Mouse (Mus musculus): ENCODE results near the gene Dpep3. TPM values are rescaled to one million over a fixed set of nuclear protein-coding genes. Genes with fewer than 3 reads are reported as not detected.
"Not testable (repeated sequence)": the region's sequence is repeated elsewhere in the genome, so short reads cannot be mapped to it uniquely, and the experiment has no call there.

Dpep3 gene
- not detected for total RNA-seq (2021)
- long read RNA-seq: 0 reads

GRCm38 (mm10) chr8:105979325-105979724 lies at the start of gene Dpep3:
Gene Dpep3, minus strand, starts transcription at chr8:105979429.
- no peak for DNase-seq (ENCODE audit: low spot score in 2 of 2)

DNA sequence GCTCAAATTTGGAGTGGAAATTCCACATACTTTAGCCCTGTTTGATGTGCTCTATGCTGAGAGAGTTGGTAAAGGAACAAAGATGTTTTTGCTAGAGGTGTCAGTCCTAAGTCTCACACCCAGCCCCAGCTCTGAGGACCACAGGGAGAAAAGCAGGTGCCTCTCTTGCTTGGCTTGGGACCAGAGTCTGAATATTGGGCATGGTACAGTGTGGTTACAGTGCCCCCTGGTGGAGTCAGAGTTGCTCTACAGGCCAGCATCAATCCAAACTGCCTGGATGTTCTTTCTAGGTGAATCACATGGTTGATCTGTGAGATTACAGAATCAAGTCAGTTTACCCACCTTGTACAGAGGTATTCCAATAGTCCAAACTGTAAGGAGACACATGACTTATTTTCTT lies 43.3 kb upstream of the Dpep3 start:
- DNase-seq (ENCODE audit: low spot score in 2 of 2): peak; percentile 53 to 89

GRCm38 (mm10) chr8:106018039-106018438 lies 38.8 kb upstream of the Dpep3 start:
- DNase-seq (ENCODE audit: low spot score in 2 of 2): no peak

DNA sequence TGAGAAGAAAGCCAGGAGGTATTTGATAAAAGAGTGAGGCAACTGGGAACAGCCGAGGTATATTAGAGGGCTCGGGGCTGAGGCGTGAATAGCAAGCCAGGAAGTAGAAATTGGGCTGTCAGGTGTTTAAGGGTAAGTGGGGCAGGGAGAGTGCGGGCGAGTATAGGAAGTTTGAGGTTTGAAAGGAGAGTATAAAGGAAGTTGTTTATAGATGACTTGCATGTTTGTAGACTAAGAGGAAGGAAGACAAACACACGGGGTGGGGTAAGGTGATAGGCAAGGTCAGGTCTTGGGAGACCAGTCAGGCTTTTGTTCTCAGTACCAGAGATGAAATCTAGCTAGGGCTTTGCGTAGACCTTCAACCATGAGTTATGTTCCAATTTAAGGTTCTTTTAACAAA lies 37.9 kb upstream of the Dpep3 start:
- no peak for DNase-seq (ENCODE audit: low spot score in 2 of 2)

GRCm38 (mm10) chr8:106016284-106016683 lies 37.1 kb upstream of the Dpep3 start:
- DNase-seq (ENCODE audit: low spot score in 2 of 2): no peak

DNA sequence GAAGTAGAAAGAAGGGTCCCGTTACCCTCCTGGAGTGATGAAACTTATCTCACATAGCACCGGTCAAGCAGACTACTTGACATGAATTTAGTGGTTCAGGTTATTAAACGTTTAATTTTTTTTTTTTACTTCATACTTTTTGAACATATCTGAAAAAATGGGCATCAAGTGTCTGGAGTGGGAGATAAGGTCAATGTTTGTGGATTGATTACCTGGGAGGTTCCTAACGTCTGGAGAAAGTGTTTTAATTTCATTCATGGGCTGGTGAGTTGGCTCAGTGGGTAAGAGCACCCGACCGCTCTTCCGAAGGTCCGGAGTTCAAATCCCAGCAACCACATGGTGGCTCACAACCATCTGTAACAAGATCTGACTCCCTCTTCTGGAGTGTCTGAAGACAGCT lies 33.0 kb upstream of the Dpep3 start:
- not testable (repeated sequence) for DNase-seq (ENCODE audit: low spot score in 2 of 2)

GRCm38 (mm10) chr8:106011643-106011986 lies 32.4 kb upstream of the Dpep3 start, which contains the start of gene Ddx28:
Gene Ddx28, minus strand, starts transcription at chr8:106011882.
- DNase-seq (ENCODE audit: low spot score in 2 of 2): no peak

DNA sequence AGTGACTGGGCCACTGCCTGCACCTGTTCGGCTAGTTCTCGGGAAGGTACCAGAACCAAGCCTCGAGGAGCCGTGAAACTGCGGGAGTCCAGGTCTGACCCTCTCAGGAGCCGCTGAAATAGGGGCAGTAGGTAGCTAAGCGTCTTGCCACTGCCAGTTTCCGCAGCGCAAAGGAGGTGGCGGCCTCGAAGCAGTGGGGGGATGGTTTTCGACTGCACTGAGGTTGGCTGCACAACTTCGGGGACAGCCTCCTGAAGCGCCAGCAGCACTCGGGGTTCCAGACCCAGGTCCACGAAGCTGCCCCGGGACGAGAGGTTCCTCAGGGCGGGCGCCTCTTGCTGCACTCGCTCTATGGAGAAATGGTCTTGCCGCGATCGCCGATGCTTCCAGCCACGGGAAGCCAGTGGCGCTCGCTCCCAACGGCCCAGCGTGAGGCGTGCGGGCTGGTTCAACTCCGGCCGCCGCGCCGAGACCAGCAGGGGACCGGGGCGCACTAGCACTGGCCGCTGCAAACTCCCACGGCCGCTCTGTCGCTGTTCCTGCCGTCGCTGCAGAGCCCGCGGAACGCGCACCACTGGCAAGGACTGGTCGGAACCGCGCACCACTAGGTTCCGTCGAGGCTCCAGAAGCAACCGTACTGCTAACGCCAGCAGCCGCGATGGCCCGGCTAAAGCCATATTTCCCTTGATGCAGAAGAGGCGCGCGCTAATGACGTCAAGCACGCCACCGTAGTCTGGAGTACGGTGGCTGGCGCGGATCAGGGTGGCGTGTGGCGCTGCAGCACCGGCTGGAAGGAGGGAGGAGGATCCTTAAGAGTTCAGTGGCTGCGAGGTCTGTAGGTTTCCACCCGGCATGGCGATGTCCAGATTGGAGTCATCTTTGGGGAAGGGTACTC lies 31.8 kb upstream of the Dpep3 start:
- DNase-seq (ENCODE audit: low spot score in 2 of 2): peak; percentile 90 to 96

DNA sequence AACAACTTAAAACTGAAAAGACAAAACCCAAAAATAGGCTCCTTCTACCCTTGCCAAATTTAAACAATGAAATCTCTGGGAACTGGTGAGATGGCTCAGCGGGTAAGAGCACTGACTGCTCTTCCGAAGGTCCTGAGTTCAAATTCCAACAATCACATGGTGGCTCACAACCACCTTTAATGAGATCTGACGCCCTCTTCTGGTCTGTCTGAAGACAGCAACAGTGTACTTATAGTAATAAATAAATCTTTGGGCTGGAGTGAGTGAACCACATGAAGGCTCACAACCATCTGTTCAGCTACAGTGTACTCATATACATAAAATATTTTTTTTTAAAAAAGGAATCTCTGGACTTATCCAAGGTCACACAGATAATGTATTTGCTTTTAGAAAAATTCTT lies 28.7 kb upstream of the Dpep3 start:
- not testable (repeated sequence) for DNase-seq (ENCODE audit: low spot score in 2 of 2)

DNA sequence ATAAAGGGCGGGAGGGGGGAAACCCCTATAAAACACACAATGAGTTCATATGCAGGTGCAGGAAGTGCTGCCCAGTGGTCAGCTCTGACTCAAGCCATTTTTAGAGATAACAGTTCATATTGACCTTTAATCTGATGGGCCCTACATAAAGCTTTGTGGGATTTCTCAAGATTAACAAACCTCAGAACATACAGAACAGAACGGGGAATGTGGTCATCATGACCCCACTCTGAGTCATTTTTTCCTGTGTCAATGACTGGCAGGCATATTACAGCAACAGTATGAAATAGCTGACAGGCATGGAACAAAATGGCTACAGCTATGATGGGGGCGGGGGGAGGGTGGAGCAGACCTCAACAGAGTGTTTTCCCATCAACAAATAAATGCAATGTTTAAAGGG lies 27.9 kb upstream of the Dpep3 start:
- DNase-seq (ENCODE audit: low spot score in 2 of 2): no peak

GRCm38 (mm10) chr8:106006413-106006812 lies 27.2 kb upstream of the Dpep3 start:
- no peak for DNase-seq (ENCODE audit: low spot score in 2 of 2)

GRCm38 (mm10) chr8:106005875-106006274 lies 26.6 kb upstream of the Dpep3 start, which contains the start of gene Dpep2nb:
Gene Dpep2nb, minus strand, starts transcription at chr8:106005975.
- no peak for DNase-seq (ENCODE audit: low spot score in 2 of 2)

DNA sequence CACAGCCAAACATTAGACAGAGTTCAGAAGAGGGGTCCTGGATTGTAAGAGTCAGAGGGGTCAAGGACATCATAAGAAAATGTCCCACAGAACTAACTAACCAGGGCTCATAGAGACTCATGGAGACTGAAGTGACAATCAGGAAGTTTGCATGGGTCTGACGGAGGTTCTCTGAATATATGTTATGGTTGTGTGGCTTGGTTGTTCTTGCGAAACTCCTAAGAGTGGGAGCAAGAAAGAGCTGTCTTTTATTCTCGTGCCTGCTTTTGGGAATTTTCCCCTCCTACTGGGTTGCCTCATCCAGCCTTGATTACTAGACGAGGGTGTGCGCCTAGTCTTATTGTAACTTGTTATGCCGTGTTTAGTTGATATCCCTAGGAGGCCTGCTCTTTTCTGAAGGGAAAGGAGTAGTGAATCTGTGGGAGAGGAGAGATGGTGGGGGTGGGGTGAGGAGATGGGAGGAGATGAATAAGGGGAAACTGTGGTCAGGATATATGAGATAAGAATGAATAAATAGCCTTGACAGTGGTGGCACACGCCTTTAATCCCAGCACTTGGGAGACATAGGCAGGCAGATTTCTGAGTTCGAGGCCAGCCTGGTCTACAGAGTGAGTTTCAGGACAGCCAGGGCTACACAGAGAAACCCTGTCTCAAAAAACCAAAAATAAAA lies 25.4 kb upstream of the Dpep3 start:
- DNase-seq (ENCODE audit: low spot score in 2 of 2): no peak

- DNase-seq (ENCODE audit: low spot score in 2 of 2): no peak
These were observed 22.7 kb upstream of the Dpep3 start for GRCm38 (mm10) chr8:106001908-106002307.

- DNase-seq (ENCODE audit: low spot score in 2 of 2): no peak
These were observed 19.7 kb upstream of the Dpep3 start for GRCm38 (mm10) chr8:105998971-105999370.

GRCm38 (mm10) chr8:105996359-105996758 lies 17.1 kb upstream of the Dpep3 start:
- DNase-seq (ENCODE audit: low spot score in 2 of 2): no peak

DNA sequence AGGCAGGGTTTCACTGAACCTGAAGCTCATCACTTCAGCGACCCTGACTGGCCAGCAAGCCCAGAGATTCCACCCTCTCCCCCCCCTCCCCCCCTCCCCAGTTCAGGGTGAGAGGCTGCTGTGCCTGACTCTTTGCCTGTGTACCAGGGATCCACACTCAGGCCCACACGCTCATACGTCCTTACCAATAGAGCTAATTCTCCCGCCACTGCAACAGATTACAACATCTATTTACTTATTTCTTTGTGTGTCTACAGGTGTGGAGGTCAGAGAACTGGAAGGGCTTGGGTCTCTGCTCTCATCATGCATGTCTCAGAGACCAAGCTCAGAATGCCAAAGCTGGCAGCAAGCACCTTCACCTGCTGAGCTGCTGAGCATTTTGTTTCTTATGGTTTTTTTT lies 14.0 kb upstream of the Dpep3 start:
- DNase-seq (ENCODE audit: low spot score in 2 of 2): no peak

DNA sequence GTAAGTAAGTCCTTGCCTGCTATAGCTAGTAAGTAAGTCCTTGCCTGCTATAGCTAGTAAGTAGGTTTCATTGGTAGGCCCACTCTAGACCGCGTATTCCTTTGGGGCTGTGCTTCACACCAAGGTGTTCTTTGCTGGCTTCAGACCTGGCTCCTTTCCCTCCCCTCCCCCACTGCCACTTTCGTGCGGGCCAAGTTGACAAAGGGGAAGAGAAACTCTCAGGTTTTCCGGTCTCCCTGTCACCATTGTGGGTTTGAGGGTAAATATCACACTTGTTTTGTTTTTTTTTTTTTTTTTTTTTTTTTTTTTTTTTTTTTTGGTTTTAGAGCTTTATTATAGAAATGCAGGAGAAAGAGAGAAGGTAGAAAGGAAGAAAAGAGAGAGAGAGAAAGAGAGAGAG lies 13.3 kb upstream of the Dpep3 start:
- DNase-seq (ENCODE audit: low spot score in 2 of 2): no peak

- DNase-seq (ENCODE audit: low spot score in 2 of 2): no peak
These were observed 12.3 kb upstream of the Dpep3 start for GRCm38 (mm10) chr8:105991546-105991945.

DNA sequence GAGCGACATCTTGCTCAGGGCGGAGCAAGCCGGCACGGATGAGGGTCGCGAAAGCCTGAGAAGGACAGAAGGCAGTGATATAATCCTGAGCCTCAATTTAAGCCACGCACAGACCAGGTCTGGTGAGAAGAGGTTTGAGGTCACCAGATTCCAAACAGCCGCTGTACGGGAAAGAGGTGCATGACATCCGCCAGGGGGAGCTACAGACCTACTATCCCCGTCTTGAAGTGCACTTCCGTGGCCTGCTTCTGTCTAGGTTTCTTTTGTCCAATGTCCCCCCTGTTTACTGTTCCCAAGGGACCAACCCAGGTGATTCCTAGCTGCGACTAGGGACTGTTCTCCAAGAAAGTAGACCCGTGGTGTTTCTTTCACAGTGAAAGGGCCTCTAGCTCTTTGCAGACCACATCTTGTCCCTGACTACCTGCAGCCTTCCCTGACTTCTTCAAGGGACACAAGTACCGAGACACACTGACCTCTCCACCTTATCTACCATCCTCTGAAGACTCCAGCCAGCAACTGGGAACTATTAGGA lies 11.7 kb upstream of the Dpep3 start, which contains the start of gene Dus2:
Dus2 (plus strand) TSS at position 482 of the 532 bp plus-strand sequence.
- DNase-seq (ENCODE audit: low spot score in 2 of 2): peak; percentile 44 to 73

DNA sequence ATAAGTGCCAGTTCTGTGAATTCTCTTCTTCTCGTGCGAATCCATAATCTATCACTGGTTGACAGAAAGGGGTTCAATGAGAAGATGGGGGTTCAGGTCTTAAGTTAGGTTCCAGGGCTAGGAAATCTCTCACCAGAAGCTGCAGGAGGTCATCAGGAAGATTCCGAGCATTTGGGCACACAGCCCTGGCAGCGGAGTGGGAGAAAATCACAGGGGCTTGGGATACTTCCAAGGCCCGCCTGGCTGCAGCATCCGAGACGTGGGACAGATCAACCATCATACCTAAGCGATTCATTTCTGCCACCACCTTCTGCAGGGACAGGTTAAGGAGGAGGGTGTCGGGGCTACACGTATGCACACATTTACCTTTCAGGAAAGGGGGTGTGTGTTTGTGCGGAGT lies 9.3 kb upstream of the Dpep3 start:
- no peak for DNase-seq (ENCODE audit: low spot score in 2 of 2)

- DNase-seq (ENCODE audit: low spot score in 2 of 2): not testable (repeated sequence)
These were observed 4.2 kb upstream of the Dpep3 start for GRCm38 (mm10) chr8:105983406-105983805.

All from layer of hippocampus, adult 18-20 months (tissue).